Mouse (Mus musculus): Measurements from ENCODE around the gene Abcb8. TPM values are rescaled to one million over a fixed set of nuclear protein-coding genes. Genes with fewer than 3 reads are reported as not detected.
"Not testable (repeated sequence)": the region's sequence is repeated elsewhere in the genome, so short reads cannot be mapped to it uniquely, and the experiment has no call there.

Gene Abcb8
- polyA plus RNA-seq, 1 experiment from 2014 or later, result 48.6 TPM

DNA sequence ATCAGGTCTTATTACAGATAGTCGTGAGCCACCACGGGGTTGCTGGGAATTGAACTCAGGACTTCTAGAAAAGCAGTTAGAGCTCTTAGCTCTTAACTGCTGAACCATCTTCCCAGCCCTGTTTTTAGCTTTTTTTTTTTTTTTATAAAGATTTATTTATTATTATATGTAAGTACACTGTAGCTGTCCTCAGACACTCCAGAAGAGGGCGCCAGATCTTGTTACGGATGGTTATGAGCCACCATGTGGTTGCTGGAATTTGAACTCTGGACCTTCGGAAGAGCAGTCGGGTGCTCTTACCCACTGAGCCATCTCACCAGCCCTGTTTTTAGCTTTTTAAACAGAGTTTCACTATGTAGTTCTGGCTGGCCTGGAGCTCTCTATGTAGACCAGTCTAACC lies 2.8 kb downstream of the Abcb8 start:
- not testable (repeated sequence) for H3K27ac ChIP-seq; H3K27me3 ChIP-seq (ENCODE audit: insufficient read depth, low read length); H3K4me1 ChIP-seq (replicated peaks; ENCODE audit: insufficient read depth, low read length); DNase-seq (ENCODE audit: low spot score); H3K9ac ChIP-seq (ENCODE audit: low read depth, low read length); H3K36me3 ChIP-seq (ENCODE audit: insufficient read depth, low read length); H3K9me3 ChIP-seq (replicated peaks; ENCODE audit: low read length); H3K4me3 ChIP-seq (replicated peaks; ENCODE audit: low read depth, low read length); ATAC-seq (replicated peaks; ENCODE audit: low FRiP score, low read depth); H3K4me2 ChIP-seq (ENCODE audit: low read length)
- TF ChIP-seq CTCF (IDR thresholded peaks at IDR 0.05; ENCODE audit: low read depth), result peak; percentile 24; the same call in 1 of the 2 replicates
- 91% methylated on average over 6 of the region's 6 CpGs for WGBS

- no peaks in the 10 kb centered on the region for H3K27me3 ChIP-seq (ENCODE audit: insufficient read depth, low read length)
- no peak overlapping the region for H3K4me2 ChIP-seq (ENCODE audit: low read length)
- no peak overlapping the region for H3K9ac ChIP-seq (ENCODE audit: low read depth, low read length)
- TF ChIP-seq CTCF (IDR thresholded peaks at IDR 0.05; ENCODE audit: low read depth), result no peak
- no peaks in the 10 kb centered on the region for H3K9me3 ChIP-seq (replicated peaks; ENCODE audit: low read length)
- no peak for ATAC-seq (replicated peaks; ENCODE audit: low FRiP score, low read depth)
- H3K4me1 ChIP-seq (replicated peaks; ENCODE audit: insufficient read depth, low read length), result no peaks in the 10 kb centered on the region; the same call in 1 of the 2 replicates
- H3K27ac ChIP-seq, result no peak overlapping the region
- WGBS, result 86% methylated on average over 10 of the region's 10 CpGs
- DNase-seq (ENCODE audit: low spot score), result no peak
- peaks cover 17% of the 10 kb centered on the region for H3K36me3 ChIP-seq (ENCODE audit: insufficient read depth, low read length)
- no peak overlapping the region for H3K4me3 ChIP-seq (replicated peaks; ENCODE audit: low read depth, low read length)
These were observed 6.2 kb downstream of the Abcb8 start for GRCm38 (mm10) chr5:24399686-24400085.

DNA sequence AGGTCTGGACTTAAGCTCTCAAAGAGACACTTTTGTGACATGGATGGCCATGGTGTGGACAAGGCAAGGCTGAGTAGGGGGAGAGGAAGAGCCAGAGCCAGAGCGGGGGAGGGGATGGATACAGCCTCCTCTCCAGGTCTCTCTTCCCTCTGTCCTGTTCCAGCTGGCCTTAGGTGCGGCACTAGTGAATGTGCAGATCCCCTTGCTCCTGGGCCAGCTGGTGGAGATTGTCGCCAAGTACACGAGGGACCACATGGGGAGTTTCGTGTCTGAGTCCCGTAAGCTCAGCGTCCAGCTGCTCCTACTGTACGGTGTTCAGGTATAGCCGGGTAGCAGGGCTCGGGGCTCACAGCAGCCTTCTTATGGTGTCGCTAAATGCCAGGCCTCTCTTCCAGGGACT lies 6.9 kb downstream of the Abcb8 start:
- Histone ChIP-seq H3K36me3 (ENCODE audit: insufficient read depth, low read length) (peaks cover 17% of the 10 kb centered on the region), H3K9me3 (replicated peaks; ENCODE audit: low read length) (no peaks in the 10 kb centered on the region), H3K27ac (no peak overlapping the region), H3K4me3 (replicated peaks; ENCODE audit: low read depth, low read length) (no peak overlapping the region), H3K4me2 (ENCODE audit: low read length) (no peak overlapping the region), H3K9ac (ENCODE audit: low read depth, low read length) (no peak overlapping the region), H3K4me1 (replicated peaks; ENCODE audit: insufficient read depth, low read length) (no peaks in the 10 kb centered on the region), H3K27me3 (ENCODE audit: insufficient read depth, low read length) (no peaks in the 10 kb centered on the region)
- TF ChIP-seq CTCF (IDR thresholded peaks at IDR 0.05; ENCODE audit: low read depth), result no peak
- ATAC-seq (replicated peaks; ENCODE audit: low FRiP score, low read depth), result no peak
- 89% methylated on average over 11 of the region's 11 CpGs for WGBS
- no peak for DNase-seq (ENCODE audit: low spot score)

DNA sequence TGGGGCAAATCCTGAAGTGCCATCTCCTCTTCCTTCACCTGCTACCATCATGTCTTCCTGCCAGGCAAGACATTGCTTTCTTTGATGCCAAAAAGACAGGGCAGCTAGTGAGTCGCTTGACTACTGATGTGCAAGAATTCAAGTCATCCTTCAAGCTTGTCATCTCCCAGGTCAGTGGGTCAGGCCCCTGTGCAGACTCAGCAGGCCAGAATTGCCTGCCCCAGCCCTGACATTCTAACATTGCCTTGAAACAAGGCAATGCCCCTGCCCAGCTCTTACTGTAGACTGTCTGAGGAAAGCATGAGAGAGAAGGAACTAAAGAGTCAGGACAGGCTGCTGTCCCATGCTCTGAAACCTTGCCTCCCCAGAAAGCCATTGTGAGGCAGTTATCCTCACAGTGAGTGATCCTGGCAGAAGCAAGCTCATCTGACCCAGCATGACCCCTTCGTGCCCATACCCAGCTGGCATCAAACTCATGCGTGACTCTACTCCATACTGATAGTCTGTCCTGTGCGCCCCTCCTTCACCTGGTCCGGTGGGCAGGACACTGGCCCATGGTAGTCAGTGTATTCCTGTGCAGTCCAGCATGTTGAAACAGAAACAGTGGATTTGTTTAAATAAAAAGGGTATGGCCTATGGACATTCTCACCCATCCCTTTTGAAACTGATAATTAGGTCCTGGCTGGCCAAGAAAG lies 7.6 kb downstream of the Abcb8 start:
- DNase-seq (ENCODE audit: low spot score), result no peak
- WGBS, result 92% methylated on average over 5 of the region's 5 CpGs

GRCm38 (mm10) chr5:24401969-24402368 lies 8.5 kb downstream of the Abcb8 start:
- H3K36me3 ChIP-seq (ENCODE audit: insufficient read depth, low read length), result peaks cover 29% of the 10 kb centered on the region
- H3K4me1 ChIP-seq (replicated peaks; ENCODE audit: insufficient read depth, low read length), result no peaks in the 10 kb centered on the region
- H3K4me2 ChIP-seq (ENCODE audit: low read length), result no peak overlapping the region
- no peak overlapping the region for H3K4me3 ChIP-seq (replicated peaks; ENCODE audit: low read depth, low read length)
- H3K27me3 ChIP-seq (ENCODE audit: insufficient read depth, low read length), result no peaks in the 10 kb centered on the region
- WGBS, result 76% methylated on average over 9 of the region's 9 CpGs
- ATAC-seq (replicated peaks; ENCODE audit: low FRiP score, low read depth) (no peak), DNase-seq (ENCODE audit: low spot score) (no peak)
- no peak overlapping the region for H3K27ac ChIP-seq
- H3K9me3 ChIP-seq (replicated peaks; ENCODE audit: low read length), result no peaks in the 10 kb centered on the region
- no peak for TF ChIP-seq CTCF (IDR thresholded peaks at IDR 0.05; ENCODE audit: low read depth)
- H3K9ac ChIP-seq (ENCODE audit: low read depth, low read length), result no peak overlapping the region

More for the DNA sequence above, 7.6 kb downstream of the Abcb8 start:
- TF ChIP-seq CTCF (IDR thresholded peaks at IDR 0.05; ENCODE audit: low read depth), result no peak
- peaks cover 23% of the 10 kb centered on the region for H3K36me3 ChIP-seq (ENCODE audit: insufficient read depth, low read length)
- H3K9ac ChIP-seq (ENCODE audit: low read depth, low read length), result no peak overlapping the region
- H3K4me2 ChIP-seq (ENCODE audit: low read length), result no peak overlapping the region
- no peaks in the 10 kb centered on the region for H3K9me3 ChIP-seq (replicated peaks; ENCODE audit: low read length)
- ATAC-seq (replicated peaks; ENCODE audit: low FRiP score, low read depth), result no peak
- H3K4me3 ChIP-seq (replicated peaks; ENCODE audit: low read depth, low read length), result no peak overlapping the region
- H3K27me3 ChIP-seq (ENCODE audit: insufficient read depth, low read length), result no peaks in the 10 kb centered on the region
- H3K4me1 ChIP-seq (replicated peaks; ENCODE audit: insufficient read depth, low read length), result no peaks in the 10 kb centered on the region
- H3K27ac ChIP-seq, result no peak overlapping the region

- ATAC-seq (replicated peaks; ENCODE audit: low FRiP score, low read depth) (no peak), DNase-seq (ENCODE audit: low spot score) (no peak)
- no peak overlapping the region for H3K4me2 ChIP-seq (ENCODE audit: low read length)
- no peak for TF ChIP-seq CTCF (IDR thresholded peaks at IDR 0.05; ENCODE audit: low read depth)
- no peaks in the 10 kb centered on the region for H3K27me3 ChIP-seq (ENCODE audit: insufficient read depth, low read length)
- H3K27ac ChIP-seq, result no peak overlapping the region
- no peak overlapping the region for H3K4me3 ChIP-seq (replicated peaks; ENCODE audit: low read depth, low read length)
- no peaks in the 10 kb centered on the region for H3K4me1 ChIP-seq (replicated peaks; ENCODE audit: insufficient read depth, low read length)
- H3K9ac ChIP-seq (ENCODE audit: low read depth, low read length), result no peak overlapping the region
- peaks cover 38% of the 10 kb centered on the region for H3K36me3 ChIP-seq (ENCODE audit: insufficient read depth, low read length)
- H3K9me3 ChIP-seq (replicated peaks; ENCODE audit: low read length), result no peaks in the 10 kb centered on the region
- 79% methylated on average over 6 of the region's 6 CpGs for WGBS
These were observed 11.3 kb downstream of the Abcb8 start for GRCm38 (mm10) chr5:24404594-24405360.
